Comparison of ENCODE assay signal across 9 mouse cellular contexts in the genomic region with DNA sequence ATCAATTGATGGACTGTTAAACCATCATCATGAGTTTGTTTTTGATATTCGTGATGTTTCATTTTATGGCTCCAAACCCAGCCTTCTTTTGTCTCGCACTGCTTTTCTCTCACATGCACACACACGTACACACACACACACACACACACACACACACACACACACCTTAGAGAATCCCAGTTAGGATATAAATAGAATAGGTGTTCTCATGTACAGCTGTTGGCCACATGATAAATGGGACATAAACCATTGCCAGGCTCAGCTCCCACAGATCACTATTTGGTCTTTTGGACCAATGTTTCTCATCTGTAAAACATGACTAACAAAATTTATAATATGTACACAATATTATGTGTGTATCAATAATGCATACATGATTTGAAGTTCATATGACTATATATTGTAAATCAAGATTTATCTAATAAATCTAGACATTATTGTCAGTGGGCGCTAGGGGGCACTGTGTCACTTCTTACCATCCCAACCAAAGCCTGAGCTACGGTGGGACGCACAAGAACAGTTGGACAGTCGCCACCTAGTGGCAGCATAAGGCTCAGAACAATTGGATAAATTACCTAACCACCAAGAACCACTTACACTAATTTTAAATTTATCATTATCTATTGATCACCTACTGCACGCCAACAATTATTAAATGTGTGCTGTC.
DNase-seq lines count a peak whose midpoint lies in the region; ATAC-seq lines count a peak whose summit lies in the region.
"Had no signal": no experiment of that assay in that cellular context is flagged by ENCODE, and none has a peak within 500 bp of the region (broad histone marks: within the 10 kb centered on the region; RNA-seq: fewer than 3 reads in every experiment).

No protein-coding gene starts in this region.

- H3K36me3 ChIP-seq in kidney, embryonic 14.5 days (ENCODE audit: control insufficient read depth, insufficient read depth, low read length) = no peaks in the 10 kb centered on the region
- H3K36me3 ChIP-seq in limb, embryonic 13.5 days = no peaks in the 10 kb centered on the region
- H3K36me3 ChIP-seq in splenic B cell, adult 2 months (ENCODE audit: control insufficient read depth, insufficient read depth, low read length, poor library complexity, severe bottlenecking) = no peaks in the 10 kb centered on the region
- H3K36me3 ChIP-seq: embryonic facial prominence, embryonic 12.5 days had no signal

- H3K4me3 ChIP-seq in kidney, embryonic 14.5 days (ENCODE audit: low read length) = no peak overlapping the region
- no peak overlapping the region for H3K4me3 ChIP-seq in limb, embryonic 13.5 days
- H3K4me3 ChIP-seq: embryonic facial prominence, embryonic 12.5 days had no signal

- no peak overlapping the region for H3K4me2 ChIP-seq in kidney, embryonic 14.5 days (replicated peaks; ENCODE audit: low read depth, low read length)
- no peak overlapping the region for H3K4me2 ChIP-seq in limb, embryonic 13.5 days (replicated peaks)
- H3K4me2 ChIP-seq: embryonic facial prominence, embryonic 12.5 days had no signal

- H3K4me1 ChIP-seq in kidney, embryonic 14.5 days (ENCODE audit: control insufficient read depth, insufficient read depth, low read length) = no peaks in the 10 kb centered on the region
- H3K4me1 ChIP-seq in limb, embryonic 13.5 days = no peaks in the 10 kb centered on the region
- H3K4me1 ChIP-seq: embryonic facial prominence, embryonic 12.5 days had no signal

- H3K9me3 ChIP-seq in kidney, embryonic 14.5 days (ENCODE audit: control insufficient read depth, low read length) = no peaks in the 10 kb centered on the region
- H3K9me3 ChIP-seq in limb, embryonic 13.5 days = no peaks in the 10 kb centered on the region
- H3K9me3 ChIP-seq: embryonic facial prominence, embryonic 12.5 days had no signal

- no peaks in the 10 kb centered on the region for H3K27me3 ChIP-seq in kidney, embryonic 14.5 days (ENCODE audit: control insufficient read depth, insufficient read depth, low read length)
- no peaks in the 10 kb centered on the region for H3K27me3 ChIP-seq in limb, embryonic 13.5 days
- no peaks in the 10 kb centered on the region for H3K27me3 ChIP-seq in splenic B cell, adult 2 months (ENCODE audit: control insufficient read depth, insufficient read depth, low read length, poor library complexity, severe bottlenecking)
- H3K27me3 ChIP-seq: embryonic facial prominence, embryonic 12.5 days had no signal

- 33% methylated on average over 8 of the region's 8 CpGs for WGBS in kidney, embryonic 14.5 days
- 31% methylated on average over 8 of the region's 8 CpGs for WGBS in limb, embryonic 13.5 days

- peak; percentile 100 for ATAC-seq in granulocyte monocyte progenitor cell, adult 5-6 weeks (replicated peaks; ENCODE audit: poor library complexity, severe bottlenecking)
- ATAC-seq in kidney, embryonic 14.5 days (ENCODE audit: low FRiP score, low TSS enrichment) = peak; percentile 81
- peak; percentile 79 for ATAC-seq in limb, embryonic 13.5 days (ENCODE audit: low FRiP score, low read depth)
- ATAC-seq in monocyte, adult 5-6 weeks (replicated peaks; ENCODE audit: insufficient number of reproducible peaks, low FRiP score, low TSS enrichment, poor library complexity, severe bottlenecking) = peak; percentile 92

- DNase-seq in A20 (ENCODE audit: low read depth, low spot score) = peak; percentile 87
- peak; percentile 66 for DNase-seq in adrenal gland, adult 8-10 months
- DNase-seq in embryo, embryonic 11.5 days (ENCODE audit: low read depth, low spot score) = peak; percentile 74
- peak; percentile 92 for DNase-seq in splenic B cell, adult 2 months (ENCODE audit: low read depth, low spot score)

- H3K27ac ChIP-seq in kidney, embryonic 14.5 days (ENCODE audit: low read depth, low read length) = no peak overlapping the region
- H3K27ac ChIP-seq in limb, embryonic 13.5 days = no peak overlapping the region
- H3K27ac ChIP-seq: embryonic facial prominence, embryonic 12.5 days had no signal

- H3K9ac ChIP-seq in kidney, embryonic 14.5 days (ENCODE audit: low read depth, low read length) = no peak overlapping the region
- H3K9ac ChIP-seq in limb, embryonic 13.5 days = no peak overlapping the region
- H3K9ac ChIP-seq: embryonic facial prominence, embryonic 12.5 days had no signal
